Mouse (Mus musculus) embryonic facial prominence, embryonic 14.5 days (tissue): ENCODE measurements around the gene Slc25a36. TPM values are rescaled to one million over a fixed set of nuclear protein-coding genes. Genes with fewer than 3 reads are reported as not detected.

Experiments
- ATAC-seq: fragments of 200-750 bp; cut with Nextera tagmentation; 2 replicates; pipeline ENCODE4 v1.8.0; 2017; ENCODE audit warnings: low read depth, moderate number of reproducible peaks, moderate TSS enrichment
- DNase-seq: peaks from one replicate; pipeline ENCODE4 v3.0.0-alpha.2; 2015; ENCODE audit warnings: low spot score
- H3K27ac ChIP-seq: fragments of 300-500 bp; sonication (generic); replicated peaks from 2 replicates; pipeline ENCODE4 v1.5.1; 2014; ENCODE audit warnings: low read depth, mild to moderate bottlenecking, low read length, moderate library complexity
- H3K27me3 ChIP-seq: fragments of 300-500 bp; sonication (generic); replicated peaks from 2 replicates; pipeline ENCODE4 v1.6.1; 2014; ENCODE audit warnings: low read length; ENCODE audit not compliant: control insufficient read depth, insufficient read depth
- H3K36me3 ChIP-seq: fragments of 300-500 bp; sonication (generic); 2 replicates; pipeline ENCODE4 v1.6.1; 2014; ENCODE audit warnings: low read length, mixed read lengths; ENCODE audit not compliant: control insufficient read depth, insufficient read depth
- H3K4me1 ChIP-seq: fragments of 300-500 bp; sonication (generic); 2 replicates; pipeline ENCODE4 v1.6.1; 2014; ENCODE audit warnings: antibody characterized with exemption, low read length; ENCODE audit not compliant: control insufficient read depth, insufficient read depth
- H3K4me2 ChIP-seq: fragments of 300-500 bp; sonication (generic); 2 replicates; pipeline ENCODE4 v1.6.1; 2014; ENCODE audit warnings: low read depth, mild to moderate bottlenecking, low read length, moderate library complexity, mixed read lengths
- H3K4me3 ChIP-seq: fragments of 300-500 bp; sonication (generic); 2 replicates; pipeline ENCODE4 v1.5.1; 2014; ENCODE audit warnings: low read depth, mild to moderate bottlenecking, low read length
- H3K9ac ChIP-seq: fragments of 300-500 bp; sonication (generic); 2 replicates; pipeline ENCODE4 v1.6.1; 2014; ENCODE audit warnings: low read depth, mild to moderate bottlenecking, low read length, moderate library complexity, mixed read lengths
- H3K9me3 ChIP-seq: fragments of 300-500 bp; sonication (generic); 2 replicates; pipeline ENCODE4 v1.6.1; 2016; ENCODE audit warnings: low read length; ENCODE audit not compliant: control insufficient read depth
- WGBS: fragments of 180-500 bp; shearing (Covaris S2); extraction: QIAGEN DNeasy Blood & Tissue Kit; methylation state at CpG from one replicate; pipeline ENCODE4 v1.1.7; 2014; 5-methylcytosine and 5-hydroxymethylcytosine counted together
- polyA plus RNA-seq: library from polyadenylated mRNA; unstranded; fragments of >200 nt; fragmentation: Nextera tagmentation; extraction: Ambion mirVana; gene quantifications from 2 replicates; pipeline ENCODE4 v1.2.1, GENCODE M21; 2014

The Slc25a36 gene
- polyA plus RNA-seq = 72.6 and 100 TPM in 2 replicates

DNA sequence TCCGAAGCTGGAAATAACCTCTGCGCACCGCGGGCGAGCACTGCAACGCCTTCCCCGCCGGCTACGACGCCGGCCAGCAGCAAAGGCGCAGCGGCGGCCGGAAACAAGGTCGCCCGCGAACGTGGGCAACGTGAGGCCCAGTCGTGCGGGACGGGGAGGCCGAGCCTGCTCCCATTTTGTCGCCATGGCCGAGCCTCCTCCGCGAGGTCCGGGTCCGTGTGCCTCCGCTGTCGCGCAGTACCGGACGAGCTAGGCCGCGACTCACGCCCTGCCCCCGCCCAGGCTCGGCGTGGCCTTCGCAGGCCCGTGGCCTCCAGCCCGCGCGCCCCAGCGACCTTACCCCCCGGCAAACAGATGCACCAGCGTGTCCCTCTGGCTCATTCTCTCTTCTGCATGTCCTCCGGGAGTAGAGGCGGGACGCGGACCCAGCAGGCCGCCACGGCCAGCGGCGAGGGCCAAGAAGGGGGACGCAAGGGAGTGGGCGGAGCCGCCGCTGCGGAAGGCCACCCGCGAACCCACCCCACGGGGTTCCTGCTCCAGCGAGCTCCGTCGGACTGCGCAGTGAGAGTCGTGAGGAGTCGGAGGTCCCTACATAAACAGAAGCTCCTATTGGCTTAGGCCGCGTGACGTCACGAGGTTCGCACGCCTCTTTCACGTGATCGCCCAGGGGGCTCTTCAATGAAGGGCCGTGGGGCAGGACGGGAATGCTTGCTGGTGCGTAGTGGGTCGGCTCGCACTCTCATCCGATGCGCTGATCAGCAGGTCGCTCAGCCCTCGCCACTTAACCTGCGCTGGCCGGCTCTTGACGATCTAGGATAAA is at the start of gene Slc25a36:
TSS of gene Slc25a36 (minus strand) at position 587 of the 820 bp plus-strand sequence.
- peak; percentile 100 for ATAC-seq
- 0% methylated on average over 42 of the region's 91 CpGs for WGBS
- peak within 1 kb of the TSS; percentile 87 for H3K4me3 ChIP-seq
- H3K9ac ChIP-seq = peak within 1 kb of the TSS; percentile 94
- H3K4me1 ChIP-seq = peaks cover 16% of the 10 kb centered on the region
- H3K27ac ChIP-seq = peak within 1 kb of the TSS; percentile 91
- no peaks in the 10 kb centered on the region for H3K27me3 ChIP-seq
- H3K9me3 ChIP-seq = no peaks in the 10 kb centered on the region
- DNase-seq = peak; percentile 99
- H3K4me2 ChIP-seq = peak within 1 kb of the TSS; percentile 66
- peaks cover 6% of the 10 kb centered on the region; the same call in 1 of the 2 replicates for H3K36me3 ChIP-seq

DNA sequence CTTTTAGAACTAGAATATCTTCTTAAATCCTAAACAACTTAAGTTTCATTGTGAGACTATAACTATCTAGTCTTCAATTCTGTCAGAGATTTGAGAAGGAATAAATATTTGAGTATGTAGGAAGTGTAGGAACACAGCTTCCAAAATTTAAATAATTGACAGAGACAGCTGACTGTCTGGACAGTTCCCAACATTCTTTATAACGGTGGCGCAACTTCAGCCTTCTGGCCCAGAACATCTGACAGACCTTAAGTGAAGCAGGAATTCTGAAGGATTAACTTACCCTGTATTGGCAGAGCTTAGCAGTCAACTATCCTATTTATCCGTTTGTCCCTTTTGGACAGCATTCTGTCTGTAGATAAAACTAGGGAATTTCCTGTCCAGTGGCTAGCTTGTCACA is 47.5 kb upstream of the Slc25a36 start:
- Histone ChIP-seq H3K27ac (no peak overlapping the region), H3K4me2 (no peak overlapping the region), H3K36me3 (no peaks in the 10 kb centered on the region), H3K4me1 (no peaks in the 10 kb centered on the region), H3K4me3 (no peak overlapping the region), H3K9me3 (no peaks in the 10 kb centered on the region), H3K9ac (no peak overlapping the region), H3K27me3 (no peaks in the 10 kb centered on the region)
- DNase-seq (peak; percentile 47), ATAC-seq (no peak)
- WGBS = 48% methylated on average over 3 of the region's 3 CpGs

DNA sequence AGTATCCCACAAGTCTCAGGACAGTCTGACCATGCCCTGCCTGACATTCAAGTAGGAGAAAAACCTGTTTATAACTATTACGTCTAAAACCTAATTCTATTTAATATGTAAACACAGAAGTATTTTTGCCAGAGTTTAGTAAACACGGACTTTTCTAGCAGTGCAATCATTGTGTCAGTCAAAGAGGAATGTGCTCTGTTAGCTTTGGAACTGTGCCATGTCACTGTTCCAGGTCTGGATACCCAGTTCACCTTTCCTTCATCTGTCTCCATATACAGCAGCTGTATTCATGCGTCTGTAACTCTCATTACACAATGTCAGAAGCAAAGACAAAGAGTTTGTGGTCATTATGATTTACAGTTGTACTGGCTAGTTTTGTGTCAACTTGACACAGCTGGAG is 45.0 kb upstream of the Slc25a36 start:
- H3K27ac ChIP-seq = no peak overlapping the region
- H3K9me3 ChIP-seq = no peaks in the 10 kb centered on the region
- H3K27me3 ChIP-seq = no peaks in the 10 kb centered on the region
- H3K4me2 ChIP-seq = no peak overlapping the region
- no peaks in the 10 kb centered on the region for H3K4me1 ChIP-seq
- ATAC-seq (no peak), DNase-seq (peak; percentile 52)
- H3K4me3 ChIP-seq = no peak overlapping the region
- H3K36me3 ChIP-seq = no peaks in the 10 kb centered on the region
- H3K9ac ChIP-seq = no peak overlapping the region
- WGBS = 45% methylated on average over 3 of the region's 3 CpGs

DNA sequence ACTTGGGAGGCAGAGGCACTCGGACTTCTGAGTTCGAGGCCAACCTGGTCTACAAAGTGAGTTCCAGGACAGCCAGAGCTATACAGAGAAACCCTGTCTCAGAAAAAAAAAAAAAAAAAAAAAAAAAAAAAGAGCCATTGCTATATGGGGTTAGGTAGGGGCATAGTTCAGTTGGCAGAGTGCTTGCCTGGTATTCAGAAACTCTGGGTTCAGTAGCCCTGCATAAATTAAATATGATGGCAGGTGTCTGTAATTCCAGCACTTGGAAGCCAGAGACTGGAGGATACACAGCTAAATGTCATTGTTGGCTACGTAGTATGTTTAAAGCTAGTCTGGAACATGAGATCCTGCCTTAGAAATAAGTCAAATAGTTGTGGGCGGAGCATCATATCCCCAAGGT is 44.0 kb upstream of the Slc25a36 start:
- Histone ChIP-seq H3K27ac (no peak overlapping the region), H3K4me1 (no peaks in the 10 kb centered on the region)
- 77% methylated on average over 4 of the region's 4 CpGs for WGBS

DNA sequence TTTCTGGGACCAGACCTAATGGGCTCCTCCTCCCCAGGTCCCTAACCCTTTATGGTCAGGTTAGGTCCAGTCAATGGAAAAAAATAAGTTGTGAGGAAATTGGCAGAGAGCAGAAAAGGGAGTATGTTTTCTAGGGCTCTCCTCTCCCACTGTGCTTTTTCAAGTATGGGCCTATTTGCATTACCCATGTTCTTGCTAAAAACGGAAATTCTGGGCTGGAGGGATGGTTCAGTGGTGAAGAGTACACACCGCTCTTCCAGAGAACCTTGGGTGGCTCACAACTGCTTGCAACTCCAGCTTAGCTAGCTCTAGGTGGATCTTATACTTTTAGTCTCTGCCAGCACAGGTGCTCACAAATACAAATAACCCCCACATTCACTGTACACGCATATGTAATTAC is 42.0 kb upstream of the Slc25a36 start:
- WGBS = 85% methylated on average over 3 of the region's 3 CpGs
- Histone ChIP-seq H3K27me3 (no peaks in the 10 kb centered on the region), H3K4me3 (no peak overlapping the region), H3K9me3 (no peaks in the 10 kb centered on the region), H3K27ac (no peak overlapping the region), H3K4me1 (no peaks in the 10 kb centered on the region), H3K9ac (no peak overlapping the region), H3K4me2 (no peak overlapping the region), H3K36me3 (no peaks in the 10 kb centered on the region)
- no peak for DNase-seq
- ATAC-seq = no peak

More for the DNA sequence above, 44.0 kb upstream of the Slc25a36 start:
- H3K36me3 ChIP-seq = no peaks in the 10 kb centered on the region
- no peak overlapping the region for H3K4me2 ChIP-seq
- no peaks in the 10 kb centered on the region for H3K9me3 ChIP-seq
- no peak overlapping the region for H3K9ac ChIP-seq
- no peak overlapping the region for H3K4me3 ChIP-seq
- DNase-seq (no peak), ATAC-seq (no peak)
- H3K27me3 ChIP-seq = no peaks in the 10 kb centered on the region

DNA sequence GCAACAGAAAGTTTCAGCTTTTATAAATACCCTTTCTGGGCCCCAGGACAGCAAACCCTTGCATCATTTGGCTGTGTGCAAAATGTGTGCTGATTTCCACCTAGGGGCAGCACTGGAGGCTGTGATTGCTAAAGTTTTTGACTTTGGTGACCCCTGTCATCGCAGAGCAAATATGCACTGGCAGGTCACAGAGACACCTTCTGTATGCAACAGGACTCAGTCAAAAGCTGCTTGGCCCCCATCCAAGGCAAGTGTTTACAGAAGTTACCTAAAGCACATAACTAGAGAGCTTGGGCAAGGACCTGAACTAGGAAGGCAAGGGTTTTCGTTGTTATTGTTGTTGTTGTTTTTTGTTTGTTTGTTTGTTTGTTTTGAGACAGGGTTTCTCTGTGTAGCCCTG is 36.3 kb upstream of the Slc25a36 start:
- no peaks in the 10 kb centered on the region for H3K36me3 ChIP-seq
- H3K4me3 ChIP-seq = no peak overlapping the region
- no peaks in the 10 kb centered on the region for H3K4me1 ChIP-seq
- H3K9ac ChIP-seq = no peak overlapping the region
- H3K27ac ChIP-seq = no peak overlapping the region
- H3K27me3 ChIP-seq = no peaks in the 10 kb centered on the region
- WGBS = 72% methylated on average over 2 of the region's 2 CpGs
- DNase-seq = peak; percentile 24
- no peak overlapping the region for H3K4me2 ChIP-seq
- ATAC-seq = no peak
- H3K9me3 ChIP-seq = no peaks in the 10 kb centered on the region

DNA sequence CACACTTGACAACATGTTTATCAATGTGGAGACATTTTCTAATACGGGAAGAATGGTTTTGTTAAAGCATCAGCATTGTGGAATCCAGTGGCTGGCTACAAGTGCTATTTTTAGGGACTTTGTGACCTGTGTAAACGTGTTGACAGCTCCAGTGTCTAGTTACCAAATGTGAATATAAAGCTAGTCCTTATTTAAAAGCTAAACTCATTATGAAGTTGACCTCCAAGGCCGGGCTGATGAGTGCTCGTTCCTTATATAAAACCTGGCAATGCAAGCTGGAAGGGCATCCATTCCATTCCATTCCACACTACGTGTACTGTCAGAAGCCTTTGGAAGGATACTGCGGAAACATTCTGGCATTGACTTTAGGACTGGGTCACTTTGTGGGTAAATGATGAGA is 34.4 kb upstream of the Slc25a36 start:
- no peaks in the 10 kb centered on the region for H3K27me3 ChIP-seq
- no peak overlapping the region for H3K4me2 ChIP-seq
- H3K4me3 ChIP-seq = no peak overlapping the region
- no peaks in the 10 kb centered on the region for H3K36me3 ChIP-seq
- 74% methylated on average over 6 of the region's 6 CpGs for WGBS
- ATAC-seq = no peak
- no peak overlapping the region for H3K9ac ChIP-seq
- no peaks in the 10 kb centered on the region for H3K9me3 ChIP-seq
- H3K27ac ChIP-seq = no peak overlapping the region
- DNase-seq = no peak
- H3K4me1 ChIP-seq = no peaks in the 10 kb centered on the region

DNA sequence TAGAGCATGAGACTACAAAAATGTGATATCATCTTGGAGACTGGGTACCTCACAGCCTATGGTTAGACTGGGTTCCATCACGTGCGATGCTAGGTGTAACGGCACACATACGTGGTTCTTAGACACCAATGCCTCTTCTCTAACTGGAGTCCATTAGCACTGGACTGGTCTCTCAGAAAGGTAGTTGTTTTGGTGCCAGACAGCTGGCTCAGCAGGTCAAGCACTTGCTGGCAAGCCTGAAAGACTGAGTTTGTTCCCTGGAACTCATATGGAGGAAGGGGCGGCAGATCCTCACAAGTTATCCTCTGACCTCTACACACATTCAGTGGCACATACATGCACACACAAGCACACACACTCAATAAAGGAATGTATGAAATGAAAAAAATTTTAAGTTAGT is 32.5 kb upstream of the Slc25a36 start:
- no peaks in the 10 kb centered on the region for H3K4me1 ChIP-seq
- H3K4me2 ChIP-seq = no peak overlapping the region
- H3K9me3 ChIP-seq = no peaks in the 10 kb centered on the region
- H3K9ac ChIP-seq = no peak overlapping the region
- no peaks in the 10 kb centered on the region for H3K27me3 ChIP-seq
- ATAC-seq (no peak), DNase-seq (no peak)
- no peak overlapping the region for H3K27ac ChIP-seq
- H3K4me3 ChIP-seq = no peak overlapping the region
- 89% methylated on average over 5 of the region's 5 CpGs for WGBS
- no peaks in the 10 kb centered on the region for H3K36me3 ChIP-seq

DNA sequence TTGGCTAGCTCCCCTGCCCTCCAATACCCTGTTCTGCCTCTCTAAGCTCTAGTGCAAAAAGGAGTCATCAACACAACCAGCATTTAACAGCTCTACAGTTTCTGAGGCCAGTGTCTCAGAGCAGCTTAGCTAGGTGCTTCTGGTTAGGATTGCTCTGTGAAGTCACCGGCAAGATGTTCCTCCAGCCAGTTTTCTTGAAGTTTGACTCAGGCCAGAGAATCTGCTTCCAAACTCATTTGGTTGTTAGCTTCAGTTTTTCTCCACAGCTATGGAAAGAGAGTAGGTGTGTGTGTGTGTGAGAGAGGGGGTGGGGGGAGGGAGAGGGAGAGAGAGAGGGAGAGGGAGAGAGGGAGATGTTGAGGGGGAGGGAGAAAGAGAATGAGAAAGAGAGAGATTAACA is 31.6 kb upstream of the Slc25a36 start:
- no peak overlapping the region for H3K27ac ChIP-seq
- no peaks in the 10 kb centered on the region for H3K4me1 ChIP-seq
- DNase-seq (no peak), ATAC-seq (no peak)
- H3K4me2 ChIP-seq = no peak overlapping the region
- H3K4me3 ChIP-seq = no peak overlapping the region
- no peaks in the 10 kb centered on the region for H3K27me3 ChIP-seq
- no peaks in the 10 kb centered on the region for H3K9me3 ChIP-seq
- no peaks in the 10 kb centered on the region for H3K36me3 ChIP-seq
- no peak overlapping the region for H3K9ac ChIP-seq
- WGBS = 77% methylated on average over 1 of the region's 1 CpGs
